Mouse (Mus musculus): ENCODE results near the gene Ccin.

Gene Ccin

DNA sequence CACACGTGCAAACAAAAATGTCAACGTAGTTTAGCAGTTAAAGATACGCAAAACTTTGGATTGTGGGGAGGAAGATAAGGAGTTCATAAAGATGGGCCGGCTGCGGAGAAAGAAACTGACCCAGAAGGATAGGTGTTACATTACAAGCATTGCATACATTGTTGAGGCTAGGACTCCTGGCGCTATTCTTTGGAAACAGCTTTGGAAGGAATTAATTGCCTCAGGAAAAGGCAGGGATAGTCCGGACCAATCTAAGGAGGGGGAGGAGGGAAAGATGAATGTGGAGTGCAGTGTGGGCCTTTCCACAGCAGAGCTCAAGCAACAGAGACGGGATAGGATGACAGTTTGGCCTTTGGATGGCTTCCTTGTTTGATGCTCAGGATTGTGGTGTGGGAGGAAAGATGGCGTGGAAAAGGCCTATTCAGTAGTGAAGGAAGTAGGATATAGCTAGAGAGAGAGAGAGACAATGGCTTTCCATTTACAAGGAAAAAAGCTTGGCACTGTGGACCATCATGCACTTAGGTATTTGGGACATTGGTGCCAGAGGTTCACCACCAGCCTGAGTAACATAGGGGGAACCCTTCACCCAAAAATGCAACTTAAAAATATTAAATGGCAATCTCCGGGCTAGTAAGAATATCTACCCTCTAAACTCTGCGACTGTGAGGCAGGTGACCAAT, 30.2 kb downstream of the Ccin start:
- no peak for DNase-seq

DNA sequence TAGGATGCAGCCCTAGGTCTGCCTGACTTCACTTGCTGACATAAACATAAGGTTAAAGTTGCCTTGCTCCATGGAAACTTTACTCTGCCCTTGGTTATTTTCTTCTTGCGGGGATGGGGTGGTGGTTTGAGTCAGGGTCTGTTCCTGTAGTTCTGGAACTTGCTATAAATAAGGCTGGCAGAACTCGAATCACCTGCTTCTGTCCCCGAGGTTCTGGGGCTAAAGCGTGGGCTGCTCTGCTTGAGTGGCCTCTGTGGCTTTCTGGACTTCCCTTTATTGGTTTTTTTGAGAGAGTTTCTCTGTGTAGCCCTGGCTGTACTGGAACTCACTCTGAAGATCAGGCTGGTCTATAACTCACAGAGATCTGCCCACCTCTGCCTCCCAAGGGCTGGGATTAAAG, 32.8 kb downstream of the Ccin start:
- no peak for DNase-seq

DNA sequence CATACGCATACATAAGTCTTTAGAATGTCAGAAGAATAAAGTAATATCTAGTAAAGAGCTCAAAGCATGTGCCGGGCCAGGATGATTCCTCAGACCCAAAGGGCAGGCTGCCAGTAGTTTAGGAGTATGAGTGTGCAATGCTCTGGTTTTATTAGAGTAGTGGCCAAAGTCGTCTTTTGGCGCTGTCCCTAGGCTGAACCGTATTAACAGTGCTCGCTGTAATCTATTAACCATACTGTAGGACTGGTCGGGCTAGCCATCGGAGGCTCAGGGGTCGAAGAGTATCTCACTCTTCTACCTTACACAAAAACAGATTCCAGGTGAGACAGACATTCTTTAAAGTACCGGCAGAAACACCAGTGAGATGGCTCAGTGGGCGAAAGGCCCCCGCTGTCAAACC, 33.5 kb downstream of the Ccin start:
- DNase-seq = no peak

DNA sequence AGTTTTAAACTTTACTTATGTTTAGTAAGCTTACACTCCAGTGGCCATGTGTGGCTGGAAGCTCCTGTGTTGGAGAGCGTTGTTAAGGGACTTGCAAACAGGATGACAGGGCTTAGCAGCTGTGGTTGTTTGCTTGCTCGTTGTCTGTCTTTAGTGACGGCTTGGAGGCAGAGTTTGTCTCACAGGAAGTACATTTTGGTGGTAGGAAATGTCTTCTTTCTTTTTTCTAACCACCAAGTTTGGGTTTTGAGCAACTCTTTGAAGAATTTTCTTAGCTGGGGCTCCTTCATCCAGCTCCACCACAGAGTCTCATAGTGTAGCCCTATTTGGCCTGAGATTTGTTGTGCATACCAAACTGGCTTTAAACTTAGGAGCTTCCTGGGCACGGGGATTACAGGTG, 39.0 kb downstream of the Ccin start:
- DNase-seq = no peak

DNA sequence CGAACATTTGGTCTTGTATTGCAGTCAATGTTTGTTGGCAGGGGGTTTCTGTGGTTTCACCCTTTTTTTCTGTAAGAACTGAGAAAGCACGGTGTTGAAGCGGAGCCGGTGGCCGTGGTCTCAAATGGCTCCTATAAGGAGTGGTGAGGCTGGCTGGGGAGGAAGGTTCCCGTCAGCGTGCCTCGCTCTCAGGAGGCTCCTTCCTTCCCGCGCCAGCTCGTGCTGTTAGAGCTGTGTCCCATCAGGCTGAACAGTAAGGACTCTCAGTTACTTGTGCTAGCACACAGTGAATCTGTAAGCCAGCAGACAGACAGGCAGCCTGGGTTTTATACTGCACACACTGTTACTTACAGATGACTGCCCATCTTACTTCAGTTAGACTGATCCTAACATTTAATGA, 39.5 kb downstream of the Ccin start:
- no peak for DNase-seq

DNA sequence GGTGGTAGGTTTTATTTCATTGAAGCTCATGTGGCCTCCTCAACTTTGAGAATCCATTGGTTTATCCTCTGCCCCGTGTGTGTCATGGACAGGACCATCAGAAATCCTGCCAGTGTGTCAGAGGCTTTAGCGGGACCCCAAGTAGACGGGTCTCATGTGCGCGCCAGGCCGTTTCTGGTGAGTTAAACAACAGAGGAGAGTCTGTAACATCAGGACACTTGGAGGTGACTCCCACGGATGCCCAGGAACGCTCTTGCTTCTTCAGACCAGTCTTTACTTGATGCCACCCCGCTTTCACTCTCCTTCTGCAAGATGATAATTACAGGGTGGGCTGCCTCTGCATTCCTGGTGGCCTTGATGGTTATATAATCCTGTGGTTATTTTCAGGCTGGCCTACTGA, 40.4 kb downstream of the Ccin start:
- no peak for DNase-seq

DNA sequence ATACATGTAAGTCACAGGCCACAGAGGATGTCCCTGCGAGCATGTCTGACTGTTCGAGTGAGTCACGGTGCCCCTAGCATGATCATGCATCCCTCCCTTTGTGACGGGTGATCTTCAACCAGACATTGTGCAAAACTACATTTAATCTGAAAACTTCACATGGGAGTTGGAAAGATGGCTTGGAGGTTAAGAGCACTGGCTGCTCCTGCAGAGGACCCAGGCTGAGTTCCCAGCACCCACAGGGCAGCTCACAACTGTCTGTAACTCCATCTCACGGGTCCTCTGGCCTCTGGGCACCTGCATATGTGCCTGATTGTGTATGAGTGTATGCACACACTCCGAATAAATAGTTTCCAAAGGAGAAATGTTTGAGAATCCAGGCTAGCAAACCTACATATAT, 41.0 kb downstream of the Ccin start:
- DNase-seq = no peak

DNA sequence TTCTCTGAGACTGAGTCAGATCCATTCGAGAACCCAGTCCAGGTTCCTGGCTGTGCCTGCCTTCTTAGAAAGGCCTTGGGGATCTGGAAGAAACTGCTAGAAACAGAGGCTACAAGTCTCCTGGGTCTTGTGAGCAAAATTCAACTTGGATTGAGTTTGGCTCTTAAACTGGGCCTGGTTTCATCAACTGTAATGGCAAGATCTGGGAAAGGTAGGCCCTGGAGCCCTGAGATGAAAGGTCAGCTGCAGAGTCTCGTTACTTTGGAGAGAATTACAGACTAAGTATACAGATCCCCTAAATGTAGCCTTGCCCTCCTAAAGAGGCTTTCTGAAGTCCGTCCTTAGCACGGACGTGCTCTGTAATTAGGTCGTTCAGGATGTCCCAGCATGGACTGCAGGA, 42.3 kb downstream of the Ccin start:
- DNase-seq = no peak

DNA sequence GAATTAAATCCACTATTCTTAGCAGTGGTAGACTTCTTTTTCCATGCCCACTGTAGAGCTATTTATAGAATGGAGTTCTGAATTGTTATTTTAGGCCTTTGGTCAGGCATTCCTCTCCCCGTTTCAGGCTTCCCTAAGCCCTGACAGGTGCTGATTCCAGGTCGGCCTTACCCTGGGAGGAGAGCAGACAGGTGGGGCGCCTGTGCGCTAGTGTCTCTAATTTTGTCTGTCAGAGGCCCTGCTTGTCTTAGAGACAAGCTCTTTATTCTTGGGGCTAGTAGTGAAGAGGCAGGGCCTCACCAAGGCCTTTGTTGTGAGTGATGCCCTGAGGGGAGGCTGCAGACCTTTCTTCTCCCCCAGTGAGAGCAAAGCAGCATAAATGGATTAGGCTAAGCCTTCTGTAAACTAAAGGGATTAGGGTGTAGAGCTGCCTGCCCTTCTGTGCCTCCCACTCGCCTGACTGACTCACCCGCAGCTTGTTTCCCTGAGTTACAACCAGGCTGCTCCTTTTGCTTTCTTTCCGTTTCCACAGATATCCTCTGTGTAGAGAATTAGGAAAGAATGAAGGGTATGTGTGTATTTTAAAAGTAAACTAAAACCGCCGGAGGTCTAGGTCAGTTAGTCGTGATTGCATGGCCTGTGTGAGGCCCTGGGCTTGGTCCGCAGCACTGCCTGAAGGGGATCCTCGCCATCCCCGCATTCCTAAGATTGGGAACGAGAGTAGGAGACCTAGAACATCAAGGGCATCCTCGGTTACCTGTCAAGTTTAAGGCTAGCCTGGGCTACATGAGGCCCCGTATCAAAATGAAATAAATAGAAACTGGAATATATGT, 45.2 kb downstream of the Ccin start:
- peak in 1 of 2 experiments; percentile 30 for DNase-seq

DNA sequence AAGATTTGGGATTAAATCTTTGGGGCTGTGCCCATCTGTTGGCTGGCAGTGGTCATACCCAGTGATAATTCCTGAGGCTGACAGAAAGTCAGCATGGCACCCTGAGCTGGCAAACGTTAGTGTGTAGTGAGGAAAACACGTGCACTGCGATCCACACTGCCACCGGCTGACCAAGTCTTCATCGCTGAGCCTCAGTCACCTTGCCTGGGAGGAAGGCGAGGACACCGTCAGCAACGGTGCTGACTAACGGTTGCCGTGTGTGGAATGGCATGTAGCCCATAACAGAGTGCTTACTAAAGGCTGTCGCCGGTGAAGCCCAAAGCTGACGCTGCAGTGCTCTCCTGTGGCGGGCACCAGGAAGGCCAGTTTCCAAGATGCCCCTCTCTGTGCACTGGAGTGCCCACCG, 46.4 kb downstream of the Ccin start:
- DNase-seq = peak; percentile 82 to 85

DNA sequence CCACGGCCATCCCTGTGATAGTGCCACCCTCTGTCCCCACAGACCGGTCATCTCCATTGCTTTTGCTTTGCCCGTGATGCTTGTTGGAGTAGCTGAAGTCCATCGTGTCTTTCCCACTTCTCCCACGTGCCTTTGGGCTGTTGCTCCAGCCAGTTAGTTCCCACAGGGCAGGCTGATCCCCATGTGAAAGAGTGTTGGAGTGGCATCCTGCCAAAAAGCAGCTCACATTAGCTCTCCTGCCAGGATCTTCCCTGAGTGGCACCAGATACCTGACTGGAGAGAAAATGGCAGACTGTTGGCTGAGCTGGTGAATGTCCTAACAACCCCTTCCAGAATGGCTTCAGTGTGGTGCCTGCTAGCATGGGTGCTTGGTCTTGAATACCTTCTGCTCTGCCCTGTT, 48.2 kb downstream of the Ccin start:
- DNase-seq = peak; percentile 47 to 55

Data from cerebellum, postnatal 10 days (tissue).